Mouse (Mus musculus) thymus, adult 2 months (tissue): Measurements from ENCODE around the gene Dnajc11. TPM values are rescaled to one million over a fixed set of nuclear protein-coding genes. Genes with fewer than 3 reads are reported as not detected.
A peak's percentile ranks its signal among the peaks of the same experiment; 100 is the strongest.

Experiments used
- DNase-seq: peaks from one replicate; pipeline ENCODE4 v3.0.0; 2021
- H3K27ac ChIP-seq: fragments of 200-500 bp; 2 replicates; pipeline ENCODE4 v1.5.1; 2012; ENCODE audit warnings: low read length, control low read depth; ENCODE audit not compliant: control insufficient read depth, insufficient read depth
- H3K27me3 ChIP-seq: fragments of 200-500 bp; 2 replicates; pipeline ENCODE4 v1.6.1; 2012; ENCODE audit warnings: mild to moderate bottlenecking, low read length, moderate library complexity, mixed read lengths; ENCODE audit not compliant: control insufficient read depth, insufficient read depth
- H3K36me3 ChIP-seq: fragments of 200-500 bp; 2 replicates; pipeline ENCODE4 v1.6.1; 2012; ENCODE audit warnings: mild to moderate bottlenecking, low read length, moderate library complexity; ENCODE audit not compliant: control insufficient read depth, insufficient read depth
- H3K4me1 ChIP-seq: fragments of 200-500 bp; replicated peaks from 2 replicates; pipeline ENCODE4 v1.6.1; 2012; ENCODE audit warnings: low read length; ENCODE audit not compliant: control insufficient read depth, insufficient read depth
- H3K4me3 ChIP-seq: fragments of 200-500 bp; 2 replicates; pipeline ENCODE4 v1.5.1; 2012; ENCODE audit warnings: mild to moderate bottlenecking, low read length, control low read depth, moderate library complexity; ENCODE audit not compliant: control insufficient read depth, insufficient read depth
- CTCF ChIP-seq: fragments of 200-500 bp; IDR thresholded peaks from 2 replicates; pipeline ENCODE4 v1.5.1; 2012; ENCODE audit warnings: mild to moderate bottlenecking, control low read depth, low read length, moderate library complexity, borderline replicate concordance; ENCODE audit not compliant: control insufficient read depth, poor library complexity, insufficient read depth; ENCODE audit errors: extremely low read depth
- POLR2A ChIP-seq: fragments of 200-500 bp; IDR thresholded peaks from 2 replicates; pipeline ENCODE4 v1.6.1; 2012; ENCODE audit warnings: mild to moderate bottlenecking, low read length, control low read depth, moderate library complexity; ENCODE audit not compliant: control insufficient read depth, poor library complexity, insufficient read depth; ENCODE audit errors: extremely low read depth
- WGBS: fragments of 180-500 bp; shearing (Covaris S2); methylation state at CpG from one replicate; pipeline ENCODE4 v1.1.7; 2018; 5-methylcytosine and 5-hydroxymethylcytosine counted together
- polyA plus RNA-seq: library from polyadenylated mRNA; depleted of rRNA; stranded (reverse); fragments of >200 nt; gene quantifications from 2 replicates; pipeline ENCODE4 v1.2.3, GENCODE M21; 2012

Gene Dnajc11
- polyA plus RNA-seq, 1 experiment, result 61.4 TPM

- Histone ChIP-seq H3K27ac (no peak overlapping the region), H3K27me3 (peaks cover 7% of the 10 kb centered on the region; the same call in 1 of the 2 replicates), H3K4me1 (peaks cover 9% of the 10 kb centered on the region), H3K36me3 (no peaks in the 10 kb centered on the region), H3K4me3 (peak overlapping the region; percentile 77)
- WGBS, result 1% methylated on average over 13 of the region's 13 CpGs
- TF ChIP-seq POLR2A (no peak), CTCF (no peak)
- no peak for DNase-seq
These were observed 63.4 kb downstream of the Dnajc11 start for GRCm38 (mm10) chr4:151996951-151997222.

- TF ChIP-seq POLR2A (no peak), CTCF (no peak)
- peaks cover 7% of the 10 kb centered on the region; the same call in 1 of the 2 replicates for H3K27me3 ChIP-seq
- no peak overlapping the region for H3K27ac ChIP-seq
- 91% methylated on average over 3 of the region's 3 CpGs for WGBS
- H3K4me3 ChIP-seq, result no peak overlapping the region
- DNase-seq, result no peak
- H3K4me1 ChIP-seq, result peaks cover 9% of the 10 kb centered on the region
- H3K36me3 ChIP-seq, result no peaks in the 10 kb centered on the region
These were observed 64.2 kb downstream of the Dnajc11 start for GRCm38 (mm10) chr4:151997701-151998100.

- DNase-seq, result no peak
- Histone ChIP-seq H3K27ac (no peak overlapping the region), H3K4me1 (peaks cover 8% of the 10 kb centered on the region), H3K27me3 (peaks cover 6% of the 10 kb centered on the region; the same call in 1 of the 2 replicates), H3K36me3 (no peaks in the 10 kb centered on the region), H3K4me3 (no peak overlapping the region)
- WGBS, result 17% methylated on average over 3 of the region's 3 CpGs
- TF ChIP-seq POLR2A (no peak), CTCF (no peak)
These were observed 66.0 kb downstream of the Dnajc11 start for GRCm38 (mm10) chr4:151999481-151999880.

- H3K4me1 ChIP-seq, result peaks cover 4% of the 10 kb centered on the region; the same call in 1 of the 2 replicates
- no peak for TF ChIP-seq CTCF
- TF ChIP-seq POLR2A, result no peak
- no peak for DNase-seq
- H3K4me3 ChIP-seq, result no peak overlapping the region
- H3K36me3 ChIP-seq, result no peaks in the 10 kb centered on the region
- WGBS, result 75% methylated on average over 4 of the region's 4 CpGs
- no peak overlapping the region for H3K27ac ChIP-seq
- no peaks in the 10 kb centered on the region for H3K27me3 ChIP-seq
These were observed 67.4 kb downstream of the Dnajc11 start for GRCm38 (mm10) chr4:152000906-152001305.

GRCm38 (mm10) chr4:152001335-152001734 is 67.8 kb downstream of the Dnajc11 start:
- no peak for TF ChIP-seq CTCF
- no peak for TF ChIP-seq POLR2A
- Histone ChIP-seq H3K27ac (no peak overlapping the region), H3K27me3 (no peaks in the 10 kb centered on the region), H3K4me3 (no peak overlapping the region), H3K4me1 (peaks cover 4% of the 10 kb centered on the region; the same call in 1 of the 2 replicates), H3K36me3 (no peaks in the 10 kb centered on the region)
- no peak for DNase-seq
- WGBS, result 76% methylated on average over 4 of the region's 4 CpGs

GRCm38 (mm10) chr4:152002063-152002462 is 68.6 kb downstream of the Dnajc11 start:
- DNase-seq, result no peak
- 97% methylated on average over 3 of the region's 3 CpGs for WGBS

GRCm38 (mm10) chr4:152006137-152006536 is 72.6 kb downstream of the Dnajc11 start:
- Histone ChIP-seq H3K4me3 (no peak overlapping the region), H3K27ac (no peak overlapping the region), H3K36me3 (no peaks in the 10 kb centered on the region), H3K4me1 (peaks cover 24% of the 10 kb centered on the region), H3K27me3 (no peaks in the 10 kb centered on the region)
- 84% methylated on average over 6 of the region's 6 CpGs for WGBS
- no peak for TF ChIP-seq CTCF
- no peak for TF ChIP-seq POLR2A
- no peak for DNase-seq

More at GRCm38 (mm10) chr4:152002063-152002462, 68.6 kb downstream of the Dnajc11 start:
- Histone ChIP-seq H3K27me3 (no peaks in the 10 kb centered on the region), H3K4me3 (no peak overlapping the region), H3K4me1 (peaks cover 3% of the 10 kb centered on the region; the same call in 1 of the 2 replicates), H3K36me3 (no peaks in the 10 kb centered on the region), H3K27ac (no peak overlapping the region)
- TF ChIP-seq POLR2A (no peak), CTCF (no peak)
